Mouse (Mus musculus): ENCODE measurements at regions not wholly inside any gene's neighbourhood (a gene's known extent, or its start where the extent isn't known, plus 50 kb on each side); places are given as distances from the start of the nearest gene placed in this dataset.

- no peak for TF ChIP-seq POLR2A (IDR thresholded peaks at IDR 0.05; ENCODE audit: borderline replicate concordance, extremely low read depth, insufficient read depth, insufficient read length, poor library complexity, severe bottlenecking)
- no peak for TF ChIP-seq CTCF (IDR thresholded peaks at IDR 0.05; ENCODE audit: borderline replicate concordance, extremely low read depth, insufficient read depth, insufficient read length)
- no peak for DNase-seq (ENCODE audit: low read depth)
These were observed 361.9 kb downstream of the Etnk1 start for GRCm38 (mm10) chr6:143528898-143529297.

- peak; percentile 31 for DNase-seq (ENCODE audit: low read depth)
These were observed 363.6 kb downstream of the Etnk1 start for GRCm38 (mm10) chr6:143530372-143531224.

GRCm38 (mm10) chr6:143531477-143531876, 364.5 kb downstream of the Etnk1 start:
- peak; percentile 61 for DNase-seq (ENCODE audit: low read depth)
- no peak for TF ChIP-seq POLR2A (IDR thresholded peaks at IDR 0.05; ENCODE audit: borderline replicate concordance, extremely low read depth, insufficient read depth, insufficient read length, poor library complexity, severe bottlenecking)
- TF ChIP-seq CTCF (IDR thresholded peaks at IDR 0.05; ENCODE audit: borderline replicate concordance, extremely low read depth, insufficient read depth, insufficient read length): no peak

More at GRCm38 (mm10) chr6:143530372-143531224, 363.6 kb downstream of the Etnk1 start:
- TF ChIP-seq POLR2A (IDR thresholded peaks at IDR 0.05; ENCODE audit: borderline replicate concordance, extremely low read depth, insufficient read depth, insufficient read length, poor library complexity, severe bottlenecking) (no peak), CTCF (IDR thresholded peaks at IDR 0.05; ENCODE audit: borderline replicate concordance, extremely low read depth, insufficient read depth, insufficient read length) (no peak)

- no peak for DNase-seq (ENCODE audit: low read depth)
- TF ChIP-seq POLR2A (IDR thresholded peaks at IDR 0.05; ENCODE audit: borderline replicate concordance, extremely low read depth, insufficient read depth, insufficient read length, poor library complexity, severe bottlenecking): no peak
- TF ChIP-seq CTCF (IDR thresholded peaks at IDR 0.05; ENCODE audit: borderline replicate concordance, extremely low read depth, insufficient read depth, insufficient read length): no peak
These were observed 365.4 kb downstream of the Etnk1 start for GRCm38 (mm10) chr6:143532380-143532779.

GRCm38 (mm10) chr6:143535265-143535664, 368.2 kb downstream of the Etnk1 start:
- no peak for DNase-seq (ENCODE audit: low read depth)
- TF ChIP-seq CTCF (IDR thresholded peaks at IDR 0.05; ENCODE audit: borderline replicate concordance, extremely low read depth, insufficient read depth, insufficient read length) (no peak), POLR2A (IDR thresholded peaks at IDR 0.05; ENCODE audit: borderline replicate concordance, extremely low read depth, insufficient read depth, insufficient read length, poor library complexity, severe bottlenecking) (no peak)

GRCm38 (mm10) chr6:143535726-143536125, 368.7 kb downstream of the Etnk1 start:
- no peak for DNase-seq (ENCODE audit: low read depth)
- no peak for TF ChIP-seq POLR2A (IDR thresholded peaks at IDR 0.05; ENCODE audit: borderline replicate concordance, extremely low read depth, insufficient read depth, insufficient read length, poor library complexity, severe bottlenecking)
- no peak for TF ChIP-seq CTCF (IDR thresholded peaks at IDR 0.05; ENCODE audit: borderline replicate concordance, extremely low read depth, insufficient read depth, insufficient read length)

- DNase-seq (ENCODE audit: low read depth): no peak
- TF ChIP-seq POLR2A (IDR thresholded peaks at IDR 0.05; ENCODE audit: borderline replicate concordance, extremely low read depth, insufficient read depth, insufficient read length, poor library complexity, severe bottlenecking) (no peak), CTCF (IDR thresholded peaks at IDR 0.05; ENCODE audit: borderline replicate concordance, extremely low read depth, insufficient read depth, insufficient read length) (no peak)
These were observed 369.7 kb downstream of the Etnk1 start for GRCm38 (mm10) chr6:143536525-143537293.

- DNase-seq (ENCODE audit: low read depth): peak; percentile 18
- no peak for TF ChIP-seq CTCF (IDR thresholded peaks at IDR 0.05; ENCODE audit: borderline replicate concordance, extremely low read depth, insufficient read depth, insufficient read length)
- TF ChIP-seq POLR2A (IDR thresholded peaks at IDR 0.05; ENCODE audit: borderline replicate concordance, extremely low read depth, insufficient read depth, insufficient read length, poor library complexity, severe bottlenecking): no peak
These were observed 380.4 kb downstream of the Etnk1 start for GRCm38 (mm10) chr6:143547406-143547903.

GRCm38 (mm10) chr6:143554946-143555345, 387.9 kb downstream of the Etnk1 start:
- no peak for DNase-seq (ENCODE audit: low read depth)
- TF ChIP-seq CTCF (IDR thresholded peaks at IDR 0.05; ENCODE audit: borderline replicate concordance, extremely low read depth, insufficient read depth, insufficient read length) (no peak), POLR2A (IDR thresholded peaks at IDR 0.05; ENCODE audit: borderline replicate concordance, extremely low read depth, insufficient read depth, insufficient read length, poor library complexity, severe bottlenecking) (no peak)

- no peak for TF ChIP-seq CTCF (IDR thresholded peaks at IDR 0.05; ENCODE audit: borderline replicate concordance, extremely low read depth, insufficient read depth, insufficient read length)
- TF ChIP-seq POLR2A (IDR thresholded peaks at IDR 0.05; ENCODE audit: borderline replicate concordance, extremely low read depth, insufficient read depth, insufficient read length, poor library complexity, severe bottlenecking): no peak
- peak; percentile 47 for DNase-seq (ENCODE audit: low read depth)
These were observed 391.2 kb downstream of the Etnk1 start for GRCm38 (mm10) chr6:143558046-143558884.

Measured in brain, embryonic 14.5 days (tissue).